Mouse (Mus musculus): ENCODE data around the gene Wfdc11. TPM values are rescaled to one million over a fixed set of nuclear protein-coding genes. Genes with fewer than 3 reads are reported as not detected.
"Not testable (repeated sequence)": the region's sequence is repeated elsewhere in the genome, so short reads cannot be mapped to it uniquely, and the experiment has no call there.

Gene Wfdc11
- polyA plus RNA-seq (2016; fragmentation: Nextera tagmentation; extraction: Ambion mirVana), result not detected in 2 replicates

- Histone ChIP-seq H3K4me3 (no peak within 1 kb of the TSS), H3K9ac (no peak within 1 kb of the TSS), H3K9me3 (replicated peaks) (no peaks in the 10 kb centered on the region), H3K27ac (no peak within 1 kb of the TSS), H3K4me2 (no peak within 1 kb of the TSS), H3K36me3 (no peaks in the 10 kb centered on the region), H3K27me3 (replicated peaks) (no peaks in the 10 kb centered on the region), H3K4me1 (0 out of 2 replicates have a peak, but pooled peaks cover 4% of the 10 kb centered on the region)
- 59% methylated on average over 7 of the region's 7 CpGs for WGBS (ENCODE audit: insufficient replicate concordance)
- ATAC-seq, result no peak
Observed at GRCm38 (mm10) chr2:164673987-164674386, at the start of gene Wfdc11. Gene Wfdc11 (minus strand): TSS chr2:164674087.

- no peak overlapping the region for H3K4me3 ChIP-seq
- no peak for ATAC-seq
- H3K9me3 ChIP-seq (replicated peaks), result no peaks in the 10 kb centered on the region
- no peaks in the 10 kb centered on the region for H3K4me1 ChIP-seq
- no peak overlapping the region for H3K9ac ChIP-seq
- no peak overlapping the region for H3K27ac ChIP-seq
- 40% methylated on average over 4 of the region's 4 CpGs for WGBS (ENCODE audit: insufficient replicate concordance)
- no peak overlapping the region for H3K4me2 ChIP-seq
- 0 out of 2 replicates have a peak, but pooled peaks cover 6% of the 10 kb centered on the region for H3K27me3 ChIP-seq (replicated peaks)
- no peaks in the 10 kb centered on the region for H3K36me3 ChIP-seq
Observed at GRCm38 (mm10) chr2:164723276-164723675, 49.4 kb upstream of the Wfdc11 start.

- H3K9ac ChIP-seq; ATAC-seq; H3K4me1 ChIP-seq; H3K27ac ChIP-seq; H3K4me3 ChIP-seq; H3K4me2 ChIP-seq; H3K9me3 ChIP-seq (replicated peaks); H3K36me3 ChIP-seq; H3K27me3 ChIP-seq (replicated peaks): not testable (repeated sequence)
- WGBS (ENCODE audit: insufficient replicate concordance), result 76% methylated on average over 23 of the region's 23 CpGs
Observed at GRCm38 (mm10) chr2:164716194-164716786, 42.4 kb upstream of the Wfdc11 start.

GRCm38 (mm10) chr2:164715005-164715404 is 41.1 kb upstream of the Wfdc11 start, which contains the start of gene Spint5:
Gene Spint5 (plus strand): TSS chr2:164715305.
- ATAC-seq, result no peak
- no peaks in the 10 kb centered on the region for H3K9me3 ChIP-seq (replicated peaks)
- WGBS (ENCODE audit: insufficient replicate concordance), result 53% methylated on average over 6 of the region's 6 CpGs
- H3K4me2 ChIP-seq, result no peak within 1 kb of the TSS
- H3K27ac ChIP-seq, result no peak within 1 kb of the TSS
- no peaks in the 10 kb centered on the region for H3K4me1 ChIP-seq
- H3K4me3 ChIP-seq, result no peak within 1 kb of the TSS
- no peak within 1 kb of the TSS for H3K9ac ChIP-seq
- no peaks in the 10 kb centered on the region for H3K36me3 ChIP-seq
- H3K27me3 ChIP-seq (replicated peaks), result no peaks in the 10 kb centered on the region

GRCm38 (mm10) chr2:164705991-164706390 is 32.1 kb upstream of the Wfdc11 start:
- Histone ChIP-seq H3K27me3 (replicated peaks) (no peaks in the 10 kb centered on the region; the same call in 1 of the 2 replicates), H3K9me3 (replicated peaks) (no peaks in the 10 kb centered on the region), H3K27ac (no peak overlapping the region), H3K4me2 (no peak overlapping the region), H3K4me3 (no peak overlapping the region), H3K4me1 (no peaks in the 10 kb centered on the region), H3K9ac (no peak overlapping the region), H3K36me3 (no peaks in the 10 kb centered on the region)
- WGBS (ENCODE audit: insufficient replicate concordance), result 77% methylated on average over 14 of the region's 14 CpGs
- ATAC-seq, result no peak

- H3K4me3 ChIP-seq, result no peak overlapping the region
- ATAC-seq, result no peak
- H3K27ac ChIP-seq, result no peak overlapping the region
- no peaks in the 10 kb centered on the region for H3K36me3 ChIP-seq
- H3K9ac ChIP-seq, result no peak overlapping the region
- H3K4me1 ChIP-seq, result no peaks in the 10 kb centered on the region
- H3K4me2 ChIP-seq, result no peak overlapping the region
- H3K27me3 ChIP-seq (replicated peaks), result no peaks in the 10 kb centered on the region; the same call in 1 of the 2 replicates
- WGBS (ENCODE audit: insufficient replicate concordance), result 75% methylated on average over 6 of the region's 6 CpGs
- no peaks in the 10 kb centered on the region for H3K9me3 ChIP-seq (replicated peaks)
Observed at GRCm38 (mm10) chr2:164705328-164705727, 31.4 kb upstream of the Wfdc11 start.

- Histone ChIP-seq H3K4me2 (no peak overlapping the region), H3K27me3 (replicated peaks) (no peaks in the 10 kb centered on the region), H3K9me3 (replicated peaks) (no peaks in the 10 kb centered on the region), H3K27ac (no peak overlapping the region), H3K4me1 (no peaks in the 10 kb centered on the region), H3K36me3 (no peaks in the 10 kb centered on the region), H3K9ac (no peak overlapping the region), H3K4me3 (no peak overlapping the region)
- WGBS (ENCODE audit: insufficient replicate concordance), result 53% methylated on average over 5 of the region's 5 CpGs
- no peak for ATAC-seq
Observed at GRCm38 (mm10) chr2:164704235-164704634, 30.3 kb upstream of the Wfdc11 start.

- H3K9me3 ChIP-seq (replicated peaks), result no peaks in the 10 kb centered on the region
- no peak overlapping the region for H3K4me2 ChIP-seq
- H3K9ac ChIP-seq, result no peak overlapping the region
- H3K27me3 ChIP-seq (replicated peaks), result no peaks in the 10 kb centered on the region
- 73% methylated on average over 5 of the region's 5 CpGs for WGBS (ENCODE audit: insufficient replicate concordance)
- no peaks in the 10 kb centered on the region for H3K36me3 ChIP-seq
- H3K27ac ChIP-seq, result no peak overlapping the region
- H3K4me3 ChIP-seq, result no peak overlapping the region
- no peak for ATAC-seq
- H3K4me1 ChIP-seq, result no peaks in the 10 kb centered on the region
Observed at GRCm38 (mm10) chr2:164701761-164702160, 27.9 kb upstream of the Wfdc11 start.

- WGBS (ENCODE audit: insufficient replicate concordance), result 68% methylated on average over 5 of the region's 5 CpGs
Observed at GRCm38 (mm10) chr2:164700959-164701358, 27.1 kb upstream of the Wfdc11 start.

GRCm38 (mm10) chr2:164698201-164698600 is 24.3 kb upstream of the Wfdc11 start, which contains the start of gene Spint4:
Gene Spint4 (plus strand): TSS chr2:164698501.
- no peaks in the 10 kb centered on the region for H3K9me3 ChIP-seq (replicated peaks)
- WGBS (ENCODE audit: insufficient replicate concordance), result 72% methylated on average over 4 of the region's 4 CpGs
- H3K4me2 ChIP-seq, result no peak within 1 kb of the TSS
- no peaks in the 10 kb centered on the region for H3K36me3 ChIP-seq
- H3K27ac ChIP-seq, result no peak within 1 kb of the TSS
- H3K9ac ChIP-seq, result no peak within 1 kb of the TSS
- ATAC-seq, result no peak
- no peaks in the 10 kb centered on the region for H3K27me3 ChIP-seq (replicated peaks)
- no peak within 1 kb of the TSS for H3K4me3 ChIP-seq
- no peaks in the 10 kb centered on the region for H3K4me1 ChIP-seq

More at GRCm38 (mm10) chr2:164700959-164701358, 27.1 kb upstream of the Wfdc11 start:
- H3K4me2 ChIP-seq, result no peak overlapping the region
- no peaks in the 10 kb centered on the region for H3K9me3 ChIP-seq (replicated peaks)
- no peaks in the 10 kb centered on the region for H3K27me3 ChIP-seq (replicated peaks)
- no peak for ATAC-seq
- H3K9ac ChIP-seq, result no peak overlapping the region
- no peaks in the 10 kb centered on the region for H3K4me1 ChIP-seq
- H3K36me3 ChIP-seq, result no peaks in the 10 kb centered on the region
- H3K27ac ChIP-seq, result no peak overlapping the region
- H3K4me3 ChIP-seq, result no peak overlapping the region

- WGBS (ENCODE audit: insufficient replicate concordance), result 53% methylated on average over 3 of the region's 3 CpGs
- H3K4me2 ChIP-seq, result no peak within 1 kb of the TSS
- H3K4me1 ChIP-seq, result no peaks in the 10 kb centered on the region
- no peaks in the 10 kb centered on the region for H3K9me3 ChIP-seq (replicated peaks)
- no peak within 1 kb of the TSS for H3K4me3 ChIP-seq
- no peaks in the 10 kb centered on the region for H3K36me3 ChIP-seq
- H3K27me3 ChIP-seq (replicated peaks), result 0 out of 2 replicates have a peak, but pooled peaks cover 6% of the 10 kb centered on the region
- no peak within 1 kb of the TSS for H3K27ac ChIP-seq
- no peak for ATAC-seq
- H3K9ac ChIP-seq, result no peak within 1 kb of the TSS
Observed at GRCm38 (mm10) chr2:164684807-164685206, 10.9 kb upstream of the Wfdc11 start, which contains the start of gene Wfdc13. Gene Wfdc13 (plus strand): TSS chr2:164685107.

- no peak overlapping the region for H3K27ac ChIP-seq
- ATAC-seq, result no peak
- WGBS (ENCODE audit: insufficient replicate concordance), result 35% methylated on average over 3 of the region's 3 CpGs
Observed at GRCm38 (mm10) chr2:164679906-164680305, 6.0 kb upstream of the Wfdc11 start.

More at GRCm38 (mm10) chr2:164679906-164680305, 6.0 kb upstream of the Wfdc11 start:
- H3K9me3 ChIP-seq (replicated peaks), result no peaks in the 10 kb centered on the region
- H3K27me3 ChIP-seq (replicated peaks), result no peaks in the 10 kb centered on the region
- no peaks in the 10 kb centered on the region for H3K36me3 ChIP-seq
- H3K9ac ChIP-seq, result no peak overlapping the region
- H3K4me1 ChIP-seq, result peaks cover 7% of the 10 kb centered on the region; the same call in 1 of the 2 replicates
- no peak overlapping the region for H3K4me2 ChIP-seq
- no peak overlapping the region for H3K4me3 ChIP-seq

Data from liver, embryonic 12.5 days (tissue).